Mouse (Mus musculus): ENCODE results near the gene Dcaf4. TPM values are rescaled to one million over a fixed set of nuclear protein-coding genes. Genes with fewer than 3 reads are reported as not detected.

Dcaf4 gene
- total and polyA plus RNA-seq, 3 experiments = 11.9 to 17.2 (median 13.6) TPM

- Histone ChIP-seq H3K4me1 (ENCODE audit: control insufficient read depth, insufficient read depth, low read length) (no peaks in the 10 kb centered on the region), H3K36me3 (ENCODE audit: control insufficient read depth, insufficient read depth, low read length) (no peaks in the 10 kb centered on the region), H3K79me2 (replicated peaks; ENCODE audit: control insufficient read depth, insufficient read depth, low read length) (no peaks in the 10 kb centered on the region), H3K4me3 (no peak overlapping the region), H3K27ac (no peak overlapping the region), H3K27me3 (ENCODE audit: control insufficient read depth, insufficient read depth, low read length) (no peaks in the 10 kb centered on the region), H3K9ac (ENCODE audit: low read depth, low read length) (no peak overlapping the region)
- DNase-seq = no peak
- WGBS = 71% methylated on average over 3 of the region's 3 CpGs
- intact Hi-C loops (cut with DNase I) = no loop called here
- TF ChIP-seq EP300 (IDR thresholded peaks at IDR 0.05; ENCODE audit: insufficient read depth, low read depth, low read length) = no peak
- no peak for TF ChIP-seq POLR2A (IDR thresholded peaks at IDR 0.05; ENCODE audit: insufficient read depth, low read depth, low read length)
- no peak for TF ChIP-seq CTCF (IDR thresholded peaks at IDR 0.05)
Observed at GRCm38 (mm10) chr12:83534190-83534589, 13.9 kb downstream of the Dcaf4 start.

GRCm38 (mm10) chr12:83535428-83535827 lies 15.2 kb downstream of the Dcaf4 start:
- H3K4me3 ChIP-seq = no peak overlapping the region
- H3K4me1 ChIP-seq (ENCODE audit: control insufficient read depth, insufficient read depth, low read length) = no peaks in the 10 kb centered on the region
- no peak overlapping the region for H3K9ac ChIP-seq (ENCODE audit: low read depth, low read length)
- intact Hi-C loops (cut with DNase I) = no loop called here
- no peaks in the 10 kb centered on the region for H3K79me2 ChIP-seq (replicated peaks; ENCODE audit: control insufficient read depth, insufficient read depth, low read length)
- no peaks in the 10 kb centered on the region for H3K36me3 ChIP-seq (ENCODE audit: control insufficient read depth, insufficient read depth, low read length)
- DNase-seq = no peak
- WGBS = 88% methylated on average over 11 of the region's 11 CpGs
- TF ChIP-seq POLR2A (IDR thresholded peaks at IDR 0.05; ENCODE audit: insufficient read depth, low read depth, low read length) (no peak), EP300 (IDR thresholded peaks at IDR 0.05; ENCODE audit: insufficient read depth, low read depth, low read length) (no peak), CTCF (IDR thresholded peaks at IDR 0.05) (no peak)
- H3K27me3 ChIP-seq (ENCODE audit: control insufficient read depth, insufficient read depth, low read length) = no peaks in the 10 kb centered on the region
- no peak overlapping the region for H3K27ac ChIP-seq

GRCm38 (mm10) chr12:83536039-83536438 lies 15.8 kb downstream of the Dcaf4 start:
- Histone ChIP-seq H3K4me3 (no peak overlapping the region), H3K4me1 (ENCODE audit: control insufficient read depth, insufficient read depth, low read length) (no peaks in the 10 kb centered on the region), H3K36me3 (ENCODE audit: control insufficient read depth, insufficient read depth, low read length) (no peaks in the 10 kb centered on the region), H3K9ac (ENCODE audit: low read depth, low read length) (no peak overlapping the region), H3K27me3 (ENCODE audit: control insufficient read depth, insufficient read depth, low read length) (no peaks in the 10 kb centered on the region), H3K79me2 (replicated peaks; ENCODE audit: control insufficient read depth, insufficient read depth, low read length) (no peaks in the 10 kb centered on the region), H3K27ac (no peak overlapping the region)
- intact Hi-C loops (cut with DNase I) = no loop called here
- DNase-seq = no peak
- no peak for TF ChIP-seq CTCF (IDR thresholded peaks at IDR 0.05)
- no peak for TF ChIP-seq EP300 (IDR thresholded peaks at IDR 0.05; ENCODE audit: insufficient read depth, low read depth, low read length)
- TF ChIP-seq POLR2A (IDR thresholded peaks at IDR 0.05; ENCODE audit: insufficient read depth, low read depth, low read length) = no peak
- WGBS = 63% methylated on average over 9 of the region's 9 CpGs

GRCm38 (mm10) chr12:83543997-83544396 lies 23.7 kb downstream of the Dcaf4 start:
- intact Hi-C loops (cut with DNase I) = no loop called here
- H3K36me3 ChIP-seq (ENCODE audit: control insufficient read depth, insufficient read depth, low read length) = no peaks in the 10 kb centered on the region
- no peaks in the 10 kb centered on the region for H3K27me3 ChIP-seq (ENCODE audit: control insufficient read depth, insufficient read depth, low read length)
- 85% methylated on average over 7 of the region's 7 CpGs for WGBS
- TF ChIP-seq EP300 (IDR thresholded peaks at IDR 0.05; ENCODE audit: insufficient read depth, low read depth, low read length) (no peak), POLR2A (IDR thresholded peaks at IDR 0.05; ENCODE audit: insufficient read depth, low read depth, low read length) (no peak), CTCF (IDR thresholded peaks at IDR 0.05) (no peak)
- H3K9ac ChIP-seq (ENCODE audit: low read depth, low read length) = no peak overlapping the region
- H3K4me3 ChIP-seq = no peak overlapping the region
- H3K4me1 ChIP-seq (ENCODE audit: control insufficient read depth, insufficient read depth, low read length) = no peaks in the 10 kb centered on the region
- DNase-seq = no peak
- H3K79me2 ChIP-seq (replicated peaks; ENCODE audit: control insufficient read depth, insufficient read depth, low read length) = no peaks in the 10 kb centered on the region
- no peak overlapping the region for H3K27ac ChIP-seq

- Histone ChIP-seq H3K4me1 (ENCODE audit: control insufficient read depth, insufficient read depth, low read length) (no peaks in the 10 kb centered on the region), H3K4me3 (no peak overlapping the region), H3K79me2 (replicated peaks; ENCODE audit: control insufficient read depth, insufficient read depth, low read length) (no peaks in the 10 kb centered on the region), H3K9ac (ENCODE audit: low read depth, low read length) (no peak overlapping the region), H3K27ac (no peak overlapping the region), H3K36me3 (ENCODE audit: control insufficient read depth, insufficient read depth, low read length) (no peaks in the 10 kb centered on the region), H3K27me3 (ENCODE audit: control insufficient read depth, insufficient read depth, low read length) (no peaks in the 10 kb centered on the region)
- TF ChIP-seq POLR2A (IDR thresholded peaks at IDR 0.05; ENCODE audit: insufficient read depth, low read depth, low read length) (no peak), EP300 (IDR thresholded peaks at IDR 0.05; ENCODE audit: insufficient read depth, low read depth, low read length) (no peak), CTCF (IDR thresholded peaks at IDR 0.05) (no peak)
- intact Hi-C loops (cut with DNase I) = no loop called here
- DNase-seq = no peak
Observed at GRCm38 (mm10) chr12:83544791-83545190, 24.5 kb downstream of the Dcaf4 start.

GRCm38 (mm10) chr12:83551305-83551704 lies 31.0 kb downstream of the Dcaf4 start:
- no peaks in the 10 kb centered on the region for H3K4me1 ChIP-seq (ENCODE audit: control insufficient read depth, insufficient read depth, low read length)
- no peaks in the 10 kb centered on the region for H3K27me3 ChIP-seq (ENCODE audit: control insufficient read depth, insufficient read depth, low read length)
- intact Hi-C loops (cut with DNase I) = no loop called here
- H3K9ac ChIP-seq (ENCODE audit: low read depth, low read length) = no peak overlapping the region
- no peak overlapping the region for H3K27ac ChIP-seq
- no peaks in the 10 kb centered on the region for H3K36me3 ChIP-seq (ENCODE audit: control insufficient read depth, insufficient read depth, low read length)
- no peaks in the 10 kb centered on the region for H3K79me2 ChIP-seq (replicated peaks; ENCODE audit: control insufficient read depth, insufficient read depth, low read length)
- no peak for DNase-seq
- H3K4me3 ChIP-seq = no peak overlapping the region
- TF ChIP-seq POLR2A (IDR thresholded peaks at IDR 0.05; ENCODE audit: insufficient read depth, low read depth, low read length) = no peak
- no peak for TF ChIP-seq EP300 (IDR thresholded peaks at IDR 0.05; ENCODE audit: insufficient read depth, low read depth, low read length)
- no peak for TF ChIP-seq CTCF (IDR thresholded peaks at IDR 0.05)
- 92% methylated on average over 16 of the region's 16 CpGs for WGBS

All from heart, adult 2 months (tissue).